Mouse (Mus musculus) hindbrain, embryonic 15.5 days (tissue): ENCODE data around the gene Olfr1049. TPM values are rescaled to one million over a fixed set of nuclear protein-coding genes. Genes with fewer than 3 reads are reported as not detected.
"Not testable (repeated sequence)": the region's sequence is repeated elsewhere in the genome, so short reads cannot be mapped to it uniquely, and the experiment has no call there.

Experiments used
- ATAC-seq: fragments of 200-750 bp; cut with Nextera tagmentation; 2 replicates; pipeline ENCODE4 v1.8.0; 2017; ENCODE audit warnings: low read depth, moderate number of reproducible peaks, moderate TSS enrichment; ENCODE audit not compliant: low FRiP score
- H3K27ac ChIP-seq: fragments of 300-500 bp; sonication (generic); replicated peaks from 2 replicates; pipeline ENCODE4 v1.5.1; 2015; ENCODE audit warnings: mild to moderate bottlenecking, inconsistent platforms
- H3K27me3 ChIP-seq: fragments of 300-500 bp; sonication (generic); 2 replicates; pipeline ENCODE4 v1.6.1; 2015; ENCODE audit warnings: control low read depth, inconsistent platforms
- H3K36me3 ChIP-seq: fragments of 300-500 bp; sonication (generic); 2 replicates; pipeline ENCODE4 v1.6.1; 2015; ENCODE audit warnings: control low read depth, inconsistent platforms
- H3K4me1 ChIP-seq: fragments of 300-500 bp; sonication (generic); replicated peaks from 2 replicates; pipeline ENCODE4 v1.6.1; 2015; ENCODE audit warnings: control low read depth, inconsistent platforms
- H3K4me2 ChIP-seq: fragments of 300-500 bp; sonication (generic); 2 replicates; pipeline ENCODE4 v1.6.1; 2015; ENCODE audit warnings: moderate library complexity, mild to moderate bottlenecking, inconsistent platforms
- H3K4me3 ChIP-seq: fragments of 300-500 bp; sonication (generic); 2 replicates; pipeline ENCODE4 v1.5.1; 2015; ENCODE audit warnings: mild to moderate bottlenecking, inconsistent platforms
- H3K9ac ChIP-seq: fragments of 300-500 bp; sonication (generic); 2 replicates; pipeline ENCODE4 v1.6.1; 2015; ENCODE audit warnings: inconsistent platforms
- H3K9me3 ChIP-seq: fragments of 300-500 bp; sonication (generic); 2 replicates; pipeline ENCODE4 v1.6.1; 2016; ENCODE audit warnings: control low read depth, inconsistent platforms
- WGBS: fragments of 180-500 bp; shearing (Covaris S2); methylation state at CpG from one replicate; pipeline ENCODE4 v1.1.7; 2015; 5-methylcytosine and 5-hydroxymethylcytosine counted together
- polyA plus RNA-seq: library from polyadenylated mRNA; unstranded; fragments of >200 nt; fragmentation: Nextera tagmentation; extraction: Ambion mirVana; gene quantifications from 2 replicates; pipeline ENCODE4 v1.2.1, GENCODE M21; 2015

The Olfr1049 gene
- not detected in 2 replicates for polyA plus RNA-seq

GRCm38 (mm10) chr2:86258228-86258627, at the start of gene Olfr1049:
Olfr1049 (minus strand) TSS chr2:86258328.
- not testable (repeated sequence) for H3K4me1 ChIP-seq, H3K4me3 ChIP-seq, H3K27ac ChIP-seq, H3K27me3 ChIP-seq, H3K36me3 ChIP-seq, H3K9ac ChIP-seq, H3K4me2 ChIP-seq, ATAC-seq, H3K9me3 ChIP-seq

DNA sequence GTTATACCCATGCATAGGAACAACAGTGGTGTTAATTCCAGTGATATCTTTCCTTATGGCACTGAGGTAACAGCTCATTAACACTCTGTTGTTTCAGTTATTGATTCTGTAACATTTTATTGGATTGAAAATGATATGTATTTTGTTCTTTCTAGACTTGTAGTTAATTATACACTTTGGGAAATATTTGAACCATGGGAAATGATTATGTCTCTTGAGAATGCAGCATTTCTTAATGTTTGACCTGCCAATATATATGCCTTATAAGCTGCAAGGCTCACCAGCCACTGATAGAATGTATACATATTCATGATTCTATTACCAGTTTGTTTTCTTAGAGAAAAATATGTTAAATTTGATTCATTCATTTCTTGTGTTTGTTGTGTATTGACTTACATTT, 34.0 kb upstream of the Olfr1049 start, which contains the start of gene Olfr1052:
Gene Olfr1052, plus strand, starts transcription at position 301 of the 400 bp plus-strand sequence.
- no peaks in the 10 kb centered on the region for H3K27me3 ChIP-seq
- H3K4me2 ChIP-seq: no peak within 1 kb of the TSS
- H3K4me1 ChIP-seq: no peaks in the 10 kb centered on the region
- no peak within 1 kb of the TSS for H3K9ac ChIP-seq
- no peaks in the 10 kb centered on the region for H3K9me3 ChIP-seq
- no peak within 1 kb of the TSS for H3K4me3 ChIP-seq
- no peaks in the 10 kb centered on the region for H3K36me3 ChIP-seq
- no peak within 1 kb of the TSS for H3K27ac ChIP-seq
- no peak for ATAC-seq

DNA sequence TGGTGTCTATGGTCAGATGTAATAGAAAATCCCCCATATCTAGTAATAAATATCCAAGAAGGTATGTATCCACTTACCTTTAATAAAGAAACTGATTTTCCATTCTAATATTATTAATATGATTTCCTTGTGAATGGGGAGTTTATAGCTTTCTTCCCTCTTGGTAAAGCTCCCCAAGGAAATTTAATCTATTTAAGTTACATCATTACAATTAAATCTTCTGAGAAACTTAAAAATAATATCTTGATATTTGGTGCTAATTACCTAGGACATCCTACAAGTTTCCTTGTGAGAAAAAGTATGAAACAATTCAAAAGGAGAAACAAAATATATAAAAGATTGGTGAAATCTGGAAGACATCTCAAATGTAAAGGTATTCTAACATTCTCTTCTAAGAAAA, 20.9 kb upstream of the Olfr1049 start, which contains the start of gene Olfr1051:
Gene Olfr1051, minus strand, starts transcription at position 101 of the 400 bp plus-strand sequence.
- H3K36me3 ChIP-seq, H3K4me3 ChIP-seq, ATAC-seq, H3K4me1 ChIP-seq, H3K9me3 ChIP-seq, H3K9ac ChIP-seq, H3K4me2 ChIP-seq, H3K27ac ChIP-seq, H3K27me3 ChIP-seq: not testable (repeated sequence)

DNA sequence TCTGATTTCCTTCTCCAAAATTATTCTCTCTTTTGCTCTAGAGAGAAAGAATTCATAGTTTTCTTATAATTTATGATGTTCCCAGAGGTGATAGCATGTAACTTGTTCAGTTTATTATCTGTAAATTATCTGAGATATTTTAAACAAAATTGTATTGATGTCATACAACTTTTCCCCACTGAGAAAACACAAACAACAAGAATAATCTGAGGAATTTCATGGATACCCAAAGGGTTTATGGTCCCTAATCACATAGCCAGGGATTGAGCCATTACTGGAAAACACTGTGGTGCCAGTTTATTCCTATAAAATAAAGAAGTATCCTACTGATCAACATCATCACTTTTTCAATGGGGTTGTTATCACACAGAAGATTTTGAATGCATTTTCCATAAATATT, 17.9 kb downstream of the Olfr1049 start, which contains the start of gene Olfr1048:
Gene Olfr1048, minus strand, starts transcription at position 101 of the 400 bp plus-strand sequence.
- no peaks in the 10 kb centered on the region for H3K4me1 ChIP-seq
- no peaks in the 10 kb centered on the region for H3K9me3 ChIP-seq
- H3K4me3 ChIP-seq: no peak within 1 kb of the TSS
- ATAC-seq: no peak
- H3K4me2 ChIP-seq: no peak within 1 kb of the TSS
- no peaks in the 10 kb centered on the region for H3K27me3 ChIP-seq
- no peak within 1 kb of the TSS for H3K9ac ChIP-seq
- H3K36me3 ChIP-seq: no peaks in the 10 kb centered on the region
- H3K27ac ChIP-seq: no peak within 1 kb of the TSS

DNA sequence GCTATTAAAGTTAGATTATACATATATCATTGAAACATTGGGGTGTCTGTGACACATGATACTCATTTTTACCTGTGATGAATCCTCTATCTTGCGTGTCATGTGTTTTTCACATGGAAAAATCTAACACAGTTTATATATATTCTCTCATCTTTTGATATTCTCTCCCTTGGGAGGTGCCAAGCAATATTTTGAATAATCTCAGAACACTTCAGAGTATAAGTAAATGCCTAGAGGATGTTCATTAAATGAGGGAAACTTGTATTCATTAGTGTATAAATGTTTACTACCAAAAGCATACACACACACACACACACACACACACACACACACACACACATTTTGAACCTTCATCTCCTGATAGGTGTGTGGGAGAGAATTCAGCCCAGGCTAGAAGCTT, 26.8 kb downstream of the Olfr1049 start, which contains the start of gene Olfr1047:
Gene Olfr1047, minus strand, starts transcription at position 101 of the 400 bp plus-strand sequence.
- no peaks in the 10 kb centered on the region for H3K9me3 ChIP-seq
- 98% methylated on average over 1 of the region's 1 CpGs for WGBS
- no peaks in the 10 kb centered on the region for H3K36me3 ChIP-seq

GRCm38 (mm10) chr2:86219214-86219613, 38.9 kb downstream of the Olfr1049 start, which contains the start of gene Olfr1046:
Olfr1046 (minus strand) TSS chr2:86219314.
- Histone ChIP-seq H3K4me3 (no peak within 1 kb of the TSS), H3K4me1 (no peaks in the 10 kb centered on the region), H3K9ac (no peak within 1 kb of the TSS), H3K27me3 (no peaks in the 10 kb centered on the region), H3K9me3 (no peaks in the 10 kb centered on the region), H3K27ac (no peak within 1 kb of the TSS), H3K4me2 (no peak within 1 kb of the TSS), H3K36me3 (no peaks in the 10 kb centered on the region)
- WGBS: 67% methylated on average over 2 of the region's 2 CpGs
- no peak for ATAC-seq

More for the DNA sequence above, 26.8 kb downstream of the Olfr1049 start, which contains the start of gene Olfr1047:
- no peak within 1 kb of the TSS for H3K9ac ChIP-seq
- no peak for ATAC-seq
- H3K4me1 ChIP-seq: no peaks in the 10 kb centered on the region
- H3K27ac ChIP-seq: no peak within 1 kb of the TSS
- no peaks in the 10 kb centered on the region for H3K27me3 ChIP-seq
- H3K4me3 ChIP-seq: no peak within 1 kb of the TSS
- H3K4me2 ChIP-seq: no peak within 1 kb of the TSS

Other genes starting within 250 kb of the Olfr1049 start
- 0.25 TPM in 1 of 2 replicates, not detected in the other for gene Olfr1033, start 237.7 kb downstream of the Olfr1049 start, polyA plus RNA-seq
- not detected in 2 replicates for gene Olfr1034, start 212.5 kb downstream of the Olfr1049 start, polyA plus RNA-seq
- gene Olfr1036, start 184.3 kb downstream of the Olfr1049 start, polyA plus RNA-seq: not detected in 2 replicates
- gene Olfr1037, start 170.9 kb downstream of the Olfr1049 start, polyA plus RNA-seq: not detected in 2 replicates
- not detected in 2 replicates for gene Olfr1039, start 122.4 kb downstream of the Olfr1049 start, polyA plus RNA-seq
- gene Olfr1040, start 111.6 kb downstream of the Olfr1049 start, polyA plus RNA-seq: not detected in 2 replicates
- not detected in 2 replicates for gene Olfr1042, start 96.5 kb downstream of the Olfr1049 start, polyA plus RNA-seq
- gene Olfr1043, start 90.8 kb downstream of the Olfr1049 start, polyA plus RNA-seq: not detected in 2 replicates
- gene Olfr1044, start 80.5 kb downstream of the Olfr1049 start, polyA plus RNA-seq: not detected in 2 replicates
- gene Olfr52, start 72.6 kb downstream of the Olfr1049 start, polyA plus RNA-seq: not detected in 2 replicates
- gene Olfr1045, start 55.3 kb downstream of the Olfr1049 start, polyA plus RNA-seq: not detected in 2 replicates
- not detected in 2 replicates for gene Olfr1046, start 39.0 kb downstream of the Olfr1049 start, polyA plus RNA-seq
- not detected in 2 replicates for gene Olfr1047, start 26.9 kb downstream of the Olfr1049 start, polyA plus RNA-seq
- gene Olfr1048, start 18.0 kb downstream of the Olfr1049 start, polyA plus RNA-seq: not detected in 2 replicates
- gene Olfr1051, start 20.8 kb upstream of the Olfr1049 start, polyA plus RNA-seq: not detected in 2 replicates
- gene Olfr1052, start 34.1 kb upstream of the Olfr1049 start, polyA plus RNA-seq: not detected in 2 replicates
- not detected in 2 replicates for gene Olfr1053, start 57.0 kb upstream of the Olfr1049 start, polyA plus RNA-seq
- gene Olfr1054, start 77.1 kb upstream of the Olfr1049 start, polyA plus RNA-seq: not detected in 2 replicates
- gene Olfr1055, start 92.0 kb upstream of the Olfr1049 start, polyA plus RNA-seq: not detected in 2 replicates
- not detected in 2 replicates for gene Olfr1056, start 104.1 kb upstream of the Olfr1049 start, polyA plus RNA-seq
- gene Olfr1057, start 120.1 kb upstream of the Olfr1049 start, polyA plus RNA-seq: not detected in 2 replicates
- gene Olfr1058, start 130.2 kb upstream of the Olfr1049 start, polyA plus RNA-seq: not detected in 2 replicates
- not detected in 2 replicates for gene Olfr1061, start 155.7 kb upstream of the Olfr1049 start, polyA plus RNA-seq
- gene Olfr1062, start 168.4 kb upstream of the Olfr1049 start, polyA plus RNA-seq: not detected in 2 replicates
- gene Olfr1065, start 192.3 kb upstream of the Olfr1049 start, polyA plus RNA-seq: not detected in 2 replicates
- not detected in 2 replicates for gene Olfr1066, start 197.9 kb upstream of the Olfr1049 start, polyA plus RNA-seq
- gene Olfr228, start 229.1 kb upstream of the Olfr1049 start, polyA plus RNA-seq: not detected in 2 replicates